Mouse (Mus musculus) olfactory bulb, adult 2 months (tissue): ENCODE measurements around the gene Cyp4a32.

ENCODE experiments used
- CTCF ChIP-seq: fragments of 200-500 bp; IDR thresholded peaks from 2 replicates; pipeline ENCODE4 v1.5.1; 2012; ENCODE audit warnings: low read depth, mild to moderate bottlenecking, low read length, moderate library complexity; ENCODE audit not compliant: insufficient read depth
- POLR2A ChIP-seq: fragments of 200-500 bp; IDR thresholded peaks from 2 replicates; pipeline ENCODE4 v1.6.1; 2012; ENCODE audit warnings: mild to moderate bottlenecking, low read depth, low read length, moderate library complexity; ENCODE audit not compliant: insufficient read depth

DNA sequence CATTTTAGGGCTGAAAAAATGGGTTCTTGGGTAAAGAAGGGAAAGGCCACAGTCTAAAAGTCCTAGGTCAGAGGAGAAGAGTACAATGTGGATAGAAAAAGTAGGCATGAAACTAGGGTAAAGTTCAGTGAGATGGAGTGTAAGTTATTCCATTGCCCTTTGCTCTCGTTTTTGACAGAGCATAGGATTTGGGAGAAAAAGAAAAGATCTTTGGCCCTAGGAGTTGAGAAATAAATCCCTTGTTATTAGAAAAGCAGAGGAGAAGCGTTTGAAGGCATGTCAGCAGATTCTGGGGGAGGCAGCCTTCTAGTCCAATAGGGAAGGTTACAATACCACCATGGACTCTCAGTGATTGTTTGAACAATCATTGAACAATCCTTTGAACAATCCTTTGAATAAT lies 45.3 kb upstream of the Cyp4a32 start:
- no peak for TF ChIP-seq CTCF
- TF ChIP-seq POLR2A = no peak
